ENCODE assay signal across 8 mouse cellular contexts in genomic region chr7:27472596-27472995, GRCm38 (mm10). TPM values are rescaled to one million over a fixed set of nuclear protein-coding genes. Genes with fewer than 3 reads are reported as not detected.
DNase-seq lines count a peak whose midpoint lies in the region; ATAC-seq and TF ChIP-seq lines count a peak whose summit lies in the region.

No protein-coding gene starts in this region.

- TF ChIP-seq CTCF in kidney, postnatal 0 days (IDR thresholded peaks at IDR 0.05; ENCODE audit: low read depth): no peak
- TF ChIP-seq CTCF in bone marrow, adult 2 months (IDR thresholded peaks at IDR 0.05; ENCODE audit: control insufficient read depth, insufficient read depth, low read length): no peak

- H3K9me3 ChIP-seq in kidney, postnatal 0 days (replicated peaks; ENCODE audit: low read length): no peaks in the 10 kb centered on the region
- H3K9me3 ChIP-seq in hindbrain, embryonic 11.5 days (ENCODE audit: control insufficient read depth, low read length): no peaks in the 10 kb centered on the region

- peaks cover 5% of the 10 kb centered on the region; the same call in 1 of the 2 replicates for H3K36me3 ChIP-seq in kidney, postnatal 0 days (ENCODE audit: insufficient read depth, low read length)
- H3K36me3 ChIP-seq in hindbrain, embryonic 11.5 days (ENCODE audit: control insufficient read depth, insufficient read depth, low read length): no peaks in the 10 kb centered on the region

- H3K4me3 ChIP-seq in kidney, postnatal 0 days (replicated peaks; ENCODE audit: low read depth, low read length): peak overlapping the region; percentile 73
- H3K4me3 ChIP-seq in bone marrow, adult 2 months (replicated peaks; ENCODE audit: control insufficient read depth, low read depth, low read length): peak overlapping the region; percentile 64
- peak overlapping the region; percentile 74; the same call in 1 of the 2 replicates for H3K4me3 ChIP-seq in hindbrain, embryonic 11.5 days (ENCODE audit: low read depth, low read length)

- H3K9ac ChIP-seq in kidney, postnatal 0 days (ENCODE audit: low read depth, low read length): peak overlapping the region; percentile 36; the same call in 1 of the 2 replicates
- peak overlapping the region; percentile 27; the same call in 1 of the 2 replicates for H3K9ac ChIP-seq in hindbrain, embryonic 11.5 days (ENCODE audit: low read depth, low read length)

- no peaks in the 10 kb centered on the region for H3K27me3 ChIP-seq in kidney, postnatal 0 days (ENCODE audit: insufficient read depth, low read length)
- H3K27me3 ChIP-seq in hindbrain, embryonic 11.5 days (ENCODE audit: control insufficient read depth, insufficient read depth, low read length): no peaks in the 10 kb centered on the region

- WGBS in kidney, postnatal 0 days: 31% methylated on average over 7 of the region's 7 CpGs
- under 1% methylated on average over 7 of the region's 7 CpGs for WGBS in bone marrow, adult 2 months
- 46% methylated on average over 7 of the region's 7 CpGs for WGBS in hindbrain, embryonic 11.5 days

- no peak for TF ChIP-seq POLR2A in bone marrow, adult 2 months (IDR thresholded peaks at IDR 0.05; ENCODE audit: borderline replicate concordance, control insufficient read depth, low read depth, low read length)

- H3K27ac ChIP-seq in kidney, postnatal 0 days: peak overlapping the region; percentile 72
- peak overlapping the region; percentile 66; the same call in 1 of the 2 replicates for H3K27ac ChIP-seq in bone marrow, adult 2 months (ENCODE audit: control insufficient read depth, insufficient read depth, low read depth, low read length, poor library complexity)
- no peak overlapping the region; the same call in 1 of the 2 replicates for H3K27ac ChIP-seq in hindbrain, embryonic 11.5 days (ENCODE audit: low read depth, low read length)

- H3K4me2 ChIP-seq in kidney, postnatal 0 days (ENCODE audit: low read length): peak overlapping the region; percentile 63
- peak overlapping the region; percentile 78 for H3K4me2 ChIP-seq in hindbrain, embryonic 11.5 days (replicated peaks; ENCODE audit: low read depth, low read length)

- peak; percentile 18 for DNase-seq in kidney, postnatal 0 days (ENCODE audit: low spot score)
- DNase-seq in kidney, postnatal 14 days: no peak
- no peak for DNase-seq in hindbrain, embryonic 11.5 days (ENCODE audit: low spot score)
- DNase-seq in lung, postnatal 14 days: peak; percentile 14
- DNase-seq in frontal cortex, adult 2 months (ENCODE audit: extremely low spot score in 1 of 2, low spot score in 1 of 2): no peak
- no peak for DNase-seq in right cerebral cortex, postnatal 14 days
- no peak for DNase-seq in gastrocnemius, adult 18-20 months (ENCODE audit: low spot score)

- no peak for ATAC-seq in kidney, postnatal 0 days (replicated peaks; ENCODE audit: low FRiP score, low read depth)
- no peak for ATAC-seq in hindbrain, embryonic 11.5 days (ENCODE audit: low FRiP score)

- peaks cover under 1% of the 10 kb centered on the region; the same call in 1 of the 2 replicates for H3K4me1 ChIP-seq in kidney, postnatal 0 days (replicated peaks; ENCODE audit: insufficient read depth, low read length)
- H3K4me1 ChIP-seq in bone marrow, adult 2 months (ENCODE audit: control insufficient read depth, insufficient read depth, low read length): no peaks in the 10 kb centered on the region
- H3K4me1 ChIP-seq in hindbrain, embryonic 11.5 days (replicated peaks; ENCODE audit: control insufficient read depth, insufficient read depth, low read length): peaks cover 2% of the 10 kb centered on the region; the same call in 1 of the 2 replicates

RNA-seq across cellular contexts. Expression of gene Sertad3, which starts 1.0 kb away (rescaled TPM):
- polyA plus RNA-seq in kidney, postnatal 0 days (2015; fragmentation: Nextera tagmentation; extraction: Ambion mirVana): 24.0 and 25.3 TPM in 2 replicates
- 34.3 and 61.0 TPM in 2 replicates for polyA plus RNA-seq in bone marrow, adult 2 months (2011; ENCODE audit: insufficient read depth, insufficient read length, low replicate concordance, missing spikeins)
- 20.7 and 22.2 TPM in 2 replicates for polyA plus RNA-seq in hindbrain, embryonic 11.5 days (2014; fragmentation: Nextera tagmentation; extraction: Ambion mirVana)
- polyA plus RNA-seq in frontal cortex, adult 2 months (2012; rRNA removed): 3.8 and 5.0 TPM in 2 replicates
- 1 to 10 TPM; 3.0 to 4.0 TPM for total RNA-seq in gastrocnemius, adult 18-20 months (2021)

RNA-seq across cellular contexts. Expression of gene Sertad1, which starts 14.1 kb away (rescaled TPM):
- polyA plus RNA-seq in kidney, postnatal 0 days (2015; fragmentation: Nextera tagmentation; extraction: Ambion mirVana): 41.6 and 44.3 TPM in 2 replicates
- polyA plus RNA-seq in bone marrow, adult 2 months (2011; ENCODE audit: insufficient read depth, insufficient read length, low replicate concordance, missing spikeins): 20.9 and 33.8 TPM in 2 replicates
- polyA plus RNA-seq in hindbrain, embryonic 11.5 days (2014; fragmentation: Nextera tagmentation; extraction: Ambion mirVana): 18.4 and 21.0 TPM in 2 replicates
- 14.0 and 16.9 TPM in 2 replicates for polyA plus RNA-seq in frontal cortex, adult 2 months (2012; rRNA removed)
- total RNA-seq in gastrocnemius, adult 18-20 months (2021): 1 to 10 TPM; 6.9 to 8.4 TPM

RNA-seq across cellular contexts. Expression of gene Blvrb, which starts 24.8 kb away (rescaled TPM):
- polyA plus RNA-seq in kidney, postnatal 0 days (2015; fragmentation: Nextera tagmentation; extraction: Ambion mirVana): 33.4 and 40.1 TPM in 2 replicates
- polyA plus RNA-seq in bone marrow, adult 2 months (2011; ENCODE audit: insufficient read depth, insufficient read length, low replicate concordance, missing spikeins): 323 and 400 TPM in 2 replicates
- polyA plus RNA-seq in hindbrain, embryonic 11.5 days (2014; fragmentation: Nextera tagmentation; extraction: Ambion mirVana): 34.8 and 35.4 TPM in 2 replicates
- polyA plus RNA-seq in frontal cortex, adult 2 months (2012; rRNA removed): 21.4 and 23.6 TPM in 2 replicates
- 10 to 100 TPM; 12.5 to 12.7 TPM for total RNA-seq in gastrocnemius, adult 18-20 months (2021)

RNA-seq across cellular contexts. Expression of gene Sptbn4, which starts 25.1 kb away (rescaled TPM):
- polyA plus RNA-seq in kidney, postnatal 0 days (2015; fragmentation: Nextera tagmentation; extraction: Ambion mirVana): 0.17 and 0.28 TPM in 2 replicates
- 0.11 and 0.62 TPM in 2 replicates for polyA plus RNA-seq in bone marrow, adult 2 months (2011; ENCODE audit: insufficient read depth, insufficient read length, low replicate concordance, missing spikeins)
- polyA plus RNA-seq in hindbrain, embryonic 11.5 days (2014; fragmentation: Nextera tagmentation; extraction: Ambion mirVana): 0.20 and 0.57 TPM in 2 replicates
- 131 and 135 TPM in 2 replicates for polyA plus RNA-seq in frontal cortex, adult 2 months (2012; rRNA removed)
- not detected for total RNA-seq in gastrocnemius, adult 18-20 months (2021)

RNA-seq across cellular contexts. Expression of gene Prx, which starts 26.5 kb away (rescaled TPM):
- 4.1 and 4.7 TPM in 2 replicates for polyA plus RNA-seq in kidney, postnatal 0 days (2015; fragmentation: Nextera tagmentation; extraction: Ambion mirVana)
- polyA plus RNA-seq in bone marrow, adult 2 months (2011; ENCODE audit: insufficient read depth, insufficient read length, low replicate concordance, missing spikeins): 0.79 and 3.4 TPM in 2 replicates
- 0.53 and 1.0 TPM in 2 replicates for polyA plus RNA-seq in hindbrain, embryonic 11.5 days (2014; fragmentation: Nextera tagmentation; extraction: Ambion mirVana)
- polyA plus RNA-seq in frontal cortex, adult 2 months (2012; rRNA removed): 0.29 and 0.46 TPM in 2 replicates
- 1 to 10 TPM; 5.2 to 6.6 TPM for total RNA-seq in gastrocnemius, adult 18-20 months (2021)

Comparison
In these comparisons a context has a peak if more than half of its experiments do, and no peak if none do; other contexts are left out.
1. DNase-seq: peak in kidney, postnatal 0 days (single experiment) and lung, postnatal 14 days (single experiment); none in kidney, postnatal 14 days (single experiment), hindbrain, embryonic 11.5 days (single experiment), frontal cortex, adult 2 months (0 of 2), right cerebral cortex, postnatal 14 days (single experiment) and gastrocnemius, adult 18-20 months (single experiment).
2. Peak in every context shown above with its lines, with median percentiles within 50 percentile points of each other: H3K4me3 ChIP-seq.